Mouse (Mus musculus) ES-E14 (cell line): ENCODE measurements at regions not wholly inside any gene's neighbourhood (a gene's known extent, or its start where the extent isn't known, plus 50 kb on each side); places are given as distances from the start of the nearest gene placed in this dataset.

Source experiments
- CHD2 ChIP-seq: IDR thresholded peaks from 2 replicates; pipeline ENCODE4 v1.6.1; 2014; ENCODE audit warnings: mild to moderate bottlenecking, low read depth, low read length, inconsistent platforms
- HCFC1 ChIP-seq: IDR thresholded peaks from 2 replicates; pipeline ENCODE4 v1.6.1; 2012; ENCODE audit warnings: low read length, inconsistent platforms, borderline replicate concordance; ENCODE audit not compliant: insufficient read depth
- MAFK ChIP-seq: IDR thresholded peaks from 2 replicates; pipeline ENCODE4 v1.6.1; 2014; ENCODE audit warnings: mild to moderate bottlenecking, low read depth, low read length, inconsistent platforms; ENCODE audit not compliant: insufficient read depth
- ZC3H11A ChIP-seq: IDR thresholded peaks from 2 replicates; pipeline ENCODE4 v1.6.1; 2012; ENCODE audit warnings: low read depth, mild to moderate bottlenecking, inconsistent platforms, low read length, borderline replicate concordance
- ZNF384 ChIP-seq: IDR thresholded peaks from 2 replicates; pipeline ENCODE4 v1.6.1; 2012; ENCODE audit warnings: low read depth, low read length, inconsistent platforms

DNA sequence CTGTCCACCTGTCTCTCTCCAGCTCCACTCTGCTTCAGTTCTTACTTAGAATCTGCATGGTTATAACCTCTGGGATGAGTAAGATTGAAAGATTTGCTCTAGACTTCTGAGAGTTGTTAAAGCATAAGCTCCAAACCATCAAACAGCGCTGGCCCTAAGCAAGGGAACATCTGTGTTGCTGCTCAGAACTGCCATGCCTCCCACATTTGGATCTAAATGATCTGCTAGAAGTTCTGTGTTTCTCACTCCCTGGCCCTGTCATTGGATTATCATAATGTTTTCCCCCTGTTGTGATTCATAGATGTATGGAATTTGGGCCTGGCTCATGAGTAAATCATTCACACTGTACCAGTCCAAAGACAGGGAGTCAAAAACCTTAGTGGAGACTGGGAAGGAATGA lies 448.1 kb downstream of the 1190002N15Rik start:
- TF ChIP-seq ZNF384 (no peak), HCFC1 (no peak), MAFK (no peak), ZC3H11A (no peak), CHD2 (no peak)
